Mouse (Mus musculus) heart, embryonic 16.5 days (tissue): Measurements from ENCODE around the gene Cdca3. TPM values are rescaled to one million over a fixed set of nuclear protein-coding genes. Genes with fewer than 3 reads are reported as not detected.
"Not testable (repeated sequence)": the region's sequence is repeated elsewhere in the genome, so short reads cannot be mapped to it uniquely, and the experiment has no call there.

Experiments
- ATAC-seq: fragments of 200-750 bp; cut with Nextera tagmentation; replicated peaks from 2 replicates; pipeline ENCODE4 v1.8.0; 2017; ENCODE audit warnings: moderate number of reproducible peaks; ENCODE audit not compliant: insufficient read depth, low FRiP score; ENCODE audit errors: extremely low read depth
- H3K27ac ChIP-seq: fragments of 300-500 bp; sonication (generic); 2 replicates; pipeline ENCODE4 v1.5.1; 2014; ENCODE audit warnings: mild to moderate bottlenecking, low read length, control low read depth, moderate library complexity
- H3K27me3 ChIP-seq: fragments of 300-500 bp; sonication (generic); 2 replicates; pipeline ENCODE4 v1.6.1; 2014; ENCODE audit warnings: low read length, mixed read lengths; ENCODE audit not compliant: control insufficient read depth, insufficient read depth
- H3K36me3 ChIP-seq: fragments of 300-500 bp; sonication (generic); 2 replicates; pipeline ENCODE4 v1.6.1; 2014; ENCODE audit not compliant: control insufficient read depth, insufficient read depth
- H3K4me1 ChIP-seq: fragments of 300-500 bp; sonication (generic); 2 replicates; pipeline ENCODE4 v1.6.1; 2014; ENCODE audit warnings: low read length, mixed read lengths; ENCODE audit not compliant: control insufficient read depth, insufficient read depth
- H3K4me2 ChIP-seq: fragments of 300-500 bp; sonication (generic); 2 replicates; pipeline ENCODE4 v1.6.1; 2014; ENCODE audit warnings: low read depth, mild to moderate bottlenecking, control low read depth, low read length
- H3K4me3 ChIP-seq: fragments of 300-500 bp; sonication (generic); 2 replicates; pipeline ENCODE4 v1.5.1; 2014; ENCODE audit warnings: mild to moderate bottlenecking, control low read depth, low read length
- H3K9ac ChIP-seq: fragments of 300-500 bp; sonication (generic); 2 replicates; pipeline ENCODE4 v1.6.1; 2014; ENCODE audit warnings: low read length, control low read depth
- H3K9me3 ChIP-seq: fragments of 300-500 bp; sonication (generic); replicated peaks from 2 replicates; pipeline ENCODE4 v1.6.1; 2016; ENCODE audit warnings: low read length; ENCODE audit not compliant: control insufficient read depth
- WGBS: fragments of 180-500 bp; shearing (Covaris S2); extraction: QIAGEN DNeasy Blood & Tissue Kit; methylation state at CpG from one replicate; pipeline ENCODE4 v1.1.7; 2014; 5-methylcytosine and 5-hydroxymethylcytosine counted together
- polyA plus RNA-seq: library from polyadenylated mRNA; unstranded; fragments of >200 nt; fragmentation: Nextera tagmentation; extraction: Ambion mirVana; gene quantifications from 2 replicates; pipeline ENCODE4 v1.2.1, GENCODE M21; 2015

Gene Cdca3
- polyA plus RNA-seq, 1 experiment from 2014 or later: 126 TPM

- no peak for ATAC-seq
- Histone ChIP-seq H3K4me3 (no peak overlapping the region), H3K36me3 (no peaks in the 10 kb centered on the region), H3K4me2 (no peak overlapping the region), H3K4me1 (no peaks in the 10 kb centered on the region), H3K27ac (no peak overlapping the region), H3K27me3 (no peaks in the 10 kb centered on the region), H3K9ac (no peak overlapping the region), H3K9me3 (no peaks in the 10 kb centered on the region)
- WGBS: 76% methylated on average over 3 of the region's 3 CpGs
These were observed 37.4 kb upstream of the Cdca3 start for GRCm38 (mm10) chr6:124791911-124792310.

GRCm38 (mm10) chr6:124795781-124796180, 33.6 kb upstream of the Cdca3 start:
- H3K9me3 ChIP-seq: no peaks in the 10 kb centered on the region
- 78% methylated on average over 4 of the region's 4 CpGs for whole genome bisulfite sequencing
- ATAC-seq: no peak
- H3K36me3 ChIP-seq: no peaks in the 10 kb centered on the region
- H3K9ac ChIP-seq: no peak overlapping the region
- no peaks in the 10 kb centered on the region for H3K4me1 ChIP-seq
- no peak overlapping the region for H3K4me2 ChIP-seq
- no peak overlapping the region for H3K4me3 ChIP-seq
- H3K27ac ChIP-seq: no peak overlapping the region
- H3K27me3 ChIP-seq: no peaks in the 10 kb centered on the region

- Histone ChIP-seq H3K4me3 (no peak overlapping the region), H3K36me3 (no peaks in the 10 kb centered on the region), H3K9ac (no peak overlapping the region), H3K4me2 (no peak overlapping the region), H3K27ac (no peak overlapping the region), H3K27me3 (no peaks in the 10 kb centered on the region), H3K4me1 (no peaks in the 10 kb centered on the region), H3K9me3 (no peaks in the 10 kb centered on the region)
- WGBS: 77% methylated on average over 2 of the region's 2 CpGs
- ATAC-seq: no peak
These were observed 33.1 kb upstream of the Cdca3 start for GRCm38 (mm10) chr6:124796200-124796599.

GRCm38 (mm10) chr6:124802400-124802799, 26.9 kb upstream of the Cdca3 start:
- H3K4me1 ChIP-seq: peaks cover 20% of the 10 kb centered on the region

GRCm38 (mm10) chr6:124803061-124803460, 26.3 kb upstream of the Cdca3 start:
- no peak overlapping the region for H3K27ac ChIP-seq
- ATAC-seq: no peak
- whole genome bisulfite sequencing: 79% methylated on average over 3 of the region's 3 CpGs

More at GRCm38 (mm10) chr6:124802400-124802799, 26.9 kb upstream of the Cdca3 start:
- H3K27me3 ChIP-seq, H3K9me3 ChIP-seq, ATAC-seq, H3K27ac ChIP-seq, H3K36me3 ChIP-seq: not testable (repeated sequence)
- H3K4me3 ChIP-seq: peak overlapping the region; percentile 15; the same call in 1 of the 2 replicates
- H3K9ac ChIP-seq: 0 out of 2 replicates have a peak overlapping the region, but pooled peaks have one; percentile 26
- peak overlapping the region; percentile 51 for H3K4me2 ChIP-seq
- WGBS: 21% methylated on average over 5 of the region's 9 CpGs

GRCm38 (mm10) chr6:124803691-124804090, 25.7 kb upstream of the Cdca3 start:
- not testable (repeated sequence) for H3K27me3 ChIP-seq, H3K9me3 ChIP-seq, ATAC-seq, H3K4me3 ChIP-seq, H3K4me2 ChIP-seq, H3K36me3 ChIP-seq, H3K9ac ChIP-seq, H3K27ac ChIP-seq
- WGBS: 94% methylated on average over 4 of the region's 4 CpGs
- peaks cover 29% of the 10 kb centered on the region for H3K4me1 ChIP-seq

More at GRCm38 (mm10) chr6:124803061-124803460, 26.3 kb upstream of the Cdca3 start:
- H3K9ac ChIP-seq: no peak overlapping the region
- no peak overlapping the region for H3K4me3 ChIP-seq
- no peaks in the 10 kb centered on the region for H3K27me3 ChIP-seq
- H3K36me3 ChIP-seq: no peaks in the 10 kb centered on the region
- H3K4me2 ChIP-seq: no peak overlapping the region
- no peaks in the 10 kb centered on the region for H3K9me3 ChIP-seq
- H3K4me1 ChIP-seq: peaks cover 26% of the 10 kb centered on the region

- no peak overlapping the region for H3K9ac ChIP-seq
- no peaks in the 10 kb centered on the region for H3K36me3 ChIP-seq
- 82% methylated on average over 3 of the region's 3 CpGs for WGBS
- no peak overlapping the region for H3K4me2 ChIP-seq
- H3K27me3 ChIP-seq: no peaks in the 10 kb centered on the region
- no peaks in the 10 kb centered on the region for H3K9me3 ChIP-seq
- ATAC-seq: no peak
- H3K27ac ChIP-seq: no peak overlapping the region
- H3K4me1 ChIP-seq: peaks cover 31% of the 10 kb centered on the region
- H3K4me3 ChIP-seq: no peak overlapping the region
These were observed 25.0 kb upstream of the Cdca3 start for GRCm38 (mm10) chr6:124804341-124804740.

GRCm38 (mm10) chr6:124805341-124806321, 23.7 kb upstream of the Cdca3 start:
- Histone ChIP-seq H3K9me3 (no peaks in the 10 kb centered on the region), H3K4me2 (peak overlapping the region; percentile 90), H3K36me3 (peaks cover 6% of the 10 kb centered on the region), H3K27ac (peak overlapping the region; percentile 92), H3K27me3 (no peaks in the 10 kb centered on the region), H3K4me3 (peak overlapping the region; percentile 61), H3K9ac (peak overlapping the region; percentile 72), H3K4me1 (peaks cover 43% of the 10 kb centered on the region)
- peak; percentile 77 for ATAC-seq
- WGBS: 3% methylated on average over 34 of the region's 34 CpGs

- Histone ChIP-seq H3K27me3 (no peaks in the 10 kb centered on the region), H3K4me3 (peak overlapping the region; percentile 61), H3K27ac (peak overlapping the region; percentile 92), H3K4me1 (peaks cover 47% of the 10 kb centered on the region), H3K9ac (peak overlapping the region; percentile 72), H3K36me3 (peaks cover 11% of the 10 kb centered on the region), H3K4me2 (peak overlapping the region; percentile 90), H3K9me3 (no peaks in the 10 kb centered on the region)
- ATAC-seq: no peak
- WGBS: 79% methylated on average over 7 of the region's 7 CpGs
These were observed 22.8 kb upstream of the Cdca3 start for GRCm38 (mm10) chr6:124806446-124807140.
